Mouse (Mus musculus): ENCODE data around the gene Slc26a9.

The Slc26a9 gene

DNA sequence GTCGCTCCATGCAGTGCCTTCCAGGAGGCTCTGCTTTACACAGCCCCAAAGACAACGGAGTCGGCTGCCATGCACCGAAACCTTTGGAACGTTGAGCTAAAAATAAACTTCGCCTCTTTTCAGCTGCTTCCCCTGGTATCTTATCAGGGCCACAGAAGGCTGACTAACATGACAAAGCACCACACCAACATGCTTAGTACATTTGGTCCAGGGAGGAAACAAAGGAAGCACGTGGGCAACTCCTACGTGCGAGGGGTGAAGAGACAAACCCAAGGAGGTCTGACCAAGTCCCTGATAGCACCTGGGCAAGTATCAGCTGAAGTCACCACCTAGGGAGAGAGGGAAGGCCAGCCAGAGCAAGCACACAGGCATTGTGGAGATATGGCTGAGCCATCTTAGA, 7.3 kb upstream of the Slc26a9 start:
- no peak for DNase-seq (ENCODE audit: low read depth, low spot score)

DNA sequence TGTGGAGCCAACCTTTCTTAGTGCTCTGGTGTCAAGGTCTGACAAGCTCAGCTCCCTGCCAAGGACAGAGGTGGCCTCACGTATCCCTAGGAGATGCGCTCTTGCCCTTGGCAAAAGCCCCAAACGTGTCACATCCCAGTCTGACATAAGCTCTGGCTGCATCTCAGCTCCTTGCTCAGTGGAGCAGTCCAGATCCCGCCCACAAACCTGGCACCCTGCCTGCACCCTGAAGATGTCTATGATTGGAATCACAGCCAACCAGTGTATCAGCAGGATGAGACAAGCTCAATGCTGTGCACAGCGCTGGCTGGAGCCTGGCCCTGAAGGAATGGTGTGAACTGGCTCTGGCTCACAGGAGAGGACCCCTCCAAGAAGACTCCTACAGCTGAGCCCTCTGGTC, 6.6 kb upstream of the Slc26a9 start:
- DNase-seq (ENCODE audit: low read depth, low spot score), result peak; percentile 90

DNA sequence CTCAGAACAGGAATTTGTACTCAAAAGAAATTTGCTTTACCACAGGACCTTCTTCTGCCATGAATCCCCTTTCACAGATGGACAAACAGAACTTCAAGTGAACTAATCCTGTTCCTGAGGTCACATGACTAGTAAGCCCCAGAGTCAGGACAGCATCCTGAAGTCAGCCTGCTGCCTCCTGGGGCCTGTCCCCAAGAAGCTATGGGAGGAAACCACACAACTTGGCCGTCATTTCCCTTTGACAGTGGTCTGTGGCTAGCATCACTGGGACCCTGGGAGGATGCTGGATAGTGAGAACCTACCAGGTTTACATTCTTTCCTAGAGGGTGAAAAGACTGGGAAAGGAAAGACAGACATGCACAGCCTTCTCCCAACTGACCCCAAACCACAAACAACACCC, 5.1 kb upstream of the Slc26a9 start:
- DNase-seq (ENCODE audit: low read depth, low spot score), result no peak

DNA sequence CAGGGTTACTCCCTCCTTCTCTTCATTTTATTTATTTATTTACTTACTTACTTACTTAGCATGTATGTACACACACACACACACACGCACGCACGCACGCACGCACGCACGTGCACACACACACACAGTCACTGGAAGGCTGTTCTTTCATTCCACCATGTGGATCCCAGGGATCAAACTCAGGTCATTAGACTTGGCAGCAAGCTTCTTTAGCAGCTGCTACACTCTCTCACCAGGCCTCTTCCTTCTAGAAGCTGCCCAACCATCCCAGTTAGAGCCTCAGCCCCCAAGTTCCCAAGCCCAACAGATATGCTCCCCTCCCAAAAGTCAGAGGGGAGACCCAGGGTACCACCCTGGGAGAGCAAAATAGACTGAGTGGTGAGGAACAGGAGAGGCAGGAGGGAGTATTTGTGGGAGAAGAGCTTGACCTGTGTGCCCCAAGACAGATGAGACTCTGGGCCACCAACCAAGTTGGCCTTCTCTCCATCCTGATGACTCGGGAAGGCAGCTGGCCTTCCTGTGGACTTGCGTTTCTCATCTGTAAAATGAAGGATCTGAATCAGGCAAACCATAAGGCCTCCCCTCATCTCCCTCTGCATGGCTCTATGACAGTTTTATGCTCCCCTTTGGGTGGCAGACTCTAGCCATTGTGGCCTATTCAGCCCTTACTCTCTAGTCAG, 4.2 kb upstream of the Slc26a9 start:
- no peak for DNase-seq (ENCODE audit: low read depth, low spot score)

DNA sequence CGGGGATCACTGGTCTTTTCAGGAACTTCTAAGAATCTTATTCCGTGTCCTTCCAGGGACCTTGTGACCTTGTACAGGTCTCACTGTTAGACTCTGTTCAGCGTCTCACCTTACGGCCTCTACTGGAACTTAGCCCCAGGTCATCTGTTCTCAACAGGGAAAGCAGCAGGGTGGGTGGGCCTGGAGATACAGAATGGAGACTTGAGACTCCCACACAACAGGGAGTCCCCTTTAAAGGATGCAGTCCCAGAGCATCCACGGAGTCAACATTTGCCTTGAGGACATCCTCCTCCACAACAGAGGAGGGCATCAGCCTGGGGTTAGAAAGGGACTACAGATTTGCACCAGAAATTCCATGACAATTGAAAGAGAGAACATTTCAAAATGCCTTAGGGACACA, 1.6 kb downstream of the Slc26a9 start:
- DNase-seq (ENCODE audit: low read depth, low spot score), result no peak

DNA sequence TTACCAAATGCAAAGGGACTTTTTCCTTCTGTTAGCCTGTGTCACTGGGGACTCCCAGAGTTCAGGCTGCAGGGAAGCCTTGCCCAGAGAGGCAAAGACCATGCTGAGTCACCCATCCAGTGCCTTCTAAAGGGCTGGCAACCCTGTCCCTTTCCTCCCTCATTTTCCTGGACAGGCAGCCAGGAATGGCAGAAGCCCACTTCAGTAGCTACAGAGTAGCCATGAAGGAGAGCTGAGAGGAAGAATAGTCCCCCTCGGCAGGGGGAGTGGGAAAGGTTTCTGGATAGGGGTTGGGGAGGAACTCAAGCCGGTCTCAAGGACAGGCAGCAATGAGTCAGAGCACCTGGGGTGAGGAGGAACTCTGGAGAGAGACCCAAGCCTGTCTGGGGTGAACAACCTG, 3.9 kb downstream of the Slc26a9 start:
- peak; percentile 42 for DNase-seq (ENCODE audit: low read depth, low spot score)

DNA sequence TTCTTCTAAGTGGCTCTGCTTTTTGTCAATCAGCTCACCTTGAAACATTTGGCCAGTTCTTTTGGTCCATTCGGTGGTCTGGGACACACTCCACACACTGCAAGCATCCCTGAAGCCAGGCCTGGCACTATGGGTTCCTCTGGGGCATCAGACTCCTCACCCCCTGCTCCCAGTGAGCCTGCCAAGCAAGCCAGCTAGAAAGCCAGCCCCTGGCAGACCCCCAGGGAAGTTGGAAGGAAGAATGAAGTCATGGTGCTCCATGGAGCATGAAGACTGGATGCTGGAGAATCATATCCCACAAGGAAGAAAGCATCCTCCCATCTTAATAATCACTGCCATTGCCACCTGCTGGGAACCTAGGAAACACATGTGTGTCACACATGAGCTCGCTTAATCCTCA, 4.8 kb downstream of the Slc26a9 start:
- no peak for DNase-seq (ENCODE audit: low read depth, low spot score)

DNA sequence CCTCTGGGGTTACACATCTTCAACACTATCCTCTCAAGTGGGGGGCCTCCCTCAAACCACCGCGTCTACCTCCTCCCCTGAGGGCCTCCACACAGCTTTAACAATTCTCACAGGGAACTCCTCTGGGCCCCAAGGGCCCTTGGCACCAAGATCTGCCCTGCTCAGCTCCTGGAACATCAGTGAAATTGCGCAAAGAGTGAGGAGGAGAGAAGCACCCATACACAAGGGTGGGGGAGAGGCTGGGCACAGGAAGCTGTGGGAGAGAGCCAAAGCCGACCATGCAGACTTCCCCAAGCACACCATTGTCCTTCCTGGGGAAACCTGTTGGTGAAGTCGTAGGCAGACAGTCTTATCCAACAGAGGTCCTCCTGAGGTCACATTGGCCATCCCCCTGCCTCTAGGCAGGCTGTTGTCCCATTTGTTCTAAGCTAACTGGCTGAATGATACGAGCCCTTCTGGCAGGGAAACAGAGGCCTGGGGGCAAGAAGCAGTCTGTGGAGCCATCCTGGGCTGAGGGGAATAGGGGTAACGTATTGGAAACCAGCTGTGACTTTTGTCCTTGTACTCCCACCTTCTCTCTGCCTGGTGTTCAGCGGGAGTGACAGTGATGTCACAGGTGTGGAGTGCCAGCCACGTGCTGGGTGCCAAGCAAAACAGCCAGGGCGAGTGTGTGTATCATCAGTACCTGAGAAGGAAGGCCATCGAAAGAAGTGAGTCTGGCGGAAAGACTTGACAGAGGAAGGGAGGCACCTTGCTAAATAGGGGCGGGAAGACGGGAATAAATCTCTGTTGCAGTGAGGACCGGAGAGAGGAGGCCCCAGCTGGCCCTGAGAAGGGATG, 6.1 kb downstream of the Slc26a9 start:
- no peak for DNase-seq (ENCODE audit: low read depth, low spot score)

DNA sequence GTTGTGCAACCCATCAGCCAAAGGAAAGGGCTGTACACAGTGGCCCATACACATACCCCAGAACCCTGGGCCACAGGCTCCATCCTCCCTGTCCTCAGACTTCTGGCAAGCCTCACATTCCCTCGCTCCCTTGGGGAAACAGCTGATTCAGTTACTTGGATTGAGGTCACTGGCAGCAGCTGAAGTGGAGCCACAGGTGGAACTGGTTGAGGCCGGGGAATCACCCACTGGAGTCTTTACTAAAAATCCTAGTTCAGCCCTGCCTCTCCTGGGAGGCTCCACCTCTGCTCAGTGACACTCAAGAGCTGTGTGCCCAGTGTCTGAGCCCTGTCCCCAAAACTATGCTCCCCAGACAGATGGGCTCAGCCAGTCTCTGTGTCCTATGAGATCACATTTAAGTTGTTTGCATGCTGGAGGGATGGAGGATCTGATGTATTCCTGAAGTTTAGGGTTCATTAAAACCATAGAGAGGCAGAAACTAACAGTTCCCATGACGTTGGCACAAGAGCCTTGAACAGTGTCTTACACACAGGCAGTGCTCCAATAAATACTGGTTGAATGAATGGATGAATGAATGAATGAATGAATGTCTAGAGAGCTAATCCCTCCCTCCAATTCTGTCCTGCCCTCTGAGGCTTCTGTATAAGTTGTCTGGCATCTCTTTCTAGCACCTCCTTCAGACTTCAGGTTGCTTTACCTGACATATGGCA, 7.5 kb downstream of the Slc26a9 start:
- DNase-seq (ENCODE audit: low read depth, low spot score), result peak; percentile 79

DNA sequence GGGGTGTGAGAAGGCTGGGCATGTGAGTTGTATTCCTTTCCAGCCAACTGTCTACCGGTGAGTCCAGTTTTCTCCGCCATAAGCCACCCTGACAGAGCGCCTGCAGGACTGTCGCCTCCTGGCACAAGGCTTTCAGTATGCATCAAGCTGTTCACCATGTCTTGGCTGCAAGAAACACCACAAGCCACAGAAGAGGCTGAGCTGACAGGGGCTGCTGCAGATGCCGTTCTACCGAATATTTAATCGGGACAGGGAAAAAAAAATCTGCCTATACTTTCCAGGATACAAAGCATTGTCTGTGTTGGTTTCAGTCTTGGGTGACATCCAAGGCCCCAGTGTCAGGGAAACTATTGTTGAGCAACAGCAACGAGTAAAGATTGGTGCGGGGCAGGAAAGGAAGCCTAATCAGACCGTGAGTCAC, 8.1 kb downstream of the Slc26a9 start:
- DNase-seq (ENCODE audit: low read depth, low spot score), result peak; percentile 88

DNA sequence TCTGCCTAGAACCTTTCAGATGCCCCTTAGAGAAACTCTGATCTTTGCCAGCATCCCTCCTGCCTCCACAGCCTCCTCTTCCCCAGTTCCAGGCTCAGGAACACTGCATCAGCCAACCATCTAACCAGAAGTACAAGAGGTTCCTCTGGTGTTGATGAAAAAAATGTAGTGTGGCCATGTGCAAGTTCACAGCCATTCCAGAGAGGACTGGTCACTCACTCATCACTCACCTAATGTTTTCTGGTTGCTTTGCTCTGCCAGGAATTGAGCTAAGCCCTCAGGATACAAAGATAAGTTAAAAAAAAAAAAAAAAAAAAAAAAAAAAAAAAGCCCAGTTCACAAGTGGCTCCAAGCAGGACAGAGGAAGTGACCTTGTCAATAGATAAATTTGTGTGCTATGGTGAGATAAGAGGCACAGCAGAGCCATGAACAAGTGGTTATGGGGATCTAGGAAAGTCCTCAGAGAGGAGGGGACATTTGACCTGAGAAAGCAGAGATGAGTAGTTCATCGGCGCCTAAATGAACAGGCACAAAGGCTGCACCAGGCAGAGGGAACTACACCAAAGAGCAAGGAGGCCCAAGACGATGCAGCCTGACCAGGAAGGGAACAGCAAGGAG, 10.5 kb downstream of the Slc26a9 start:
- peak; percentile 62 for DNase-seq (ENCODE audit: low read depth, low spot score)

DNA sequence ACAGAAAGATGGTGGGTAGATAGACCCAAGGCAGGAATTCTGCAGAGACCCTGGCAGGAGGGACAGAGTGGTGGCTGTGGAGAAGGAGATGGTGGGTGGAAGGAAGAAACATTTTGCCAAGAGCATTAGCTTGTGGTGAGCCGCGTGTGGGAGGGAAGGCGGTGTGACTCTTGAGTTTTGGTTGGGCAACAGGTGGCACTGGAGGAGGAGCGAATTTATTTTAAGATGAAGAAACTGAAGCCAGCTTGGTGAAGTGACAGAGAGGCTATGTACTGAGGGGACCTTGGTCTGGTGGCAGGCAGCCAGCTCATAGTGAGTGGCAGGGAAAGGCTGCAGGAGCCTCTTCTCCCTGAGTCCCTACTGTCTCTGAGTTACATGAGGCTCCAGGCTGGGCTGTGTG, 11.1 kb downstream of the Slc26a9 start:
- no peak for DNase-seq (ENCODE audit: low read depth, low spot score)

DNA sequence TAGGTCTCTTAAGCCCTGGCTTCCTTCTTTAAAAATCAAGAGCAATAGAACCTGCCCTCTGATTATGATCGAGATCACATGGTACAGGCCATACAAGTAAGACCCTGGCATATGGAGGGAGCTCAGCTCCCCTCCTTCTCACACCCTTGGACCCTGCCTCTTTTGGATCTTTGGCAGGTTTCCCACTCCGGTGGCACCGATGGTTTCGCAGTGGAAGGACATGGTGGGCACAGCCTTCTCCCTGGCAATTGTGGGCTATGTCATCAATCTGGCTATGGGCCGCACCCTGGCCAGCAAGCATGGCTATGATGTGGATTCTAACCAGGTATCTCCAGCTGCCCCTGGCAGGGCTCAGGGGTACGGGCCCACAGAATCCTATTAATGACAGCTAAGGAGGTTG, 13.4 kb downstream of the Slc26a9 start:
- DNase-seq (ENCODE audit: low read depth, low spot score), result no peak

DNA sequence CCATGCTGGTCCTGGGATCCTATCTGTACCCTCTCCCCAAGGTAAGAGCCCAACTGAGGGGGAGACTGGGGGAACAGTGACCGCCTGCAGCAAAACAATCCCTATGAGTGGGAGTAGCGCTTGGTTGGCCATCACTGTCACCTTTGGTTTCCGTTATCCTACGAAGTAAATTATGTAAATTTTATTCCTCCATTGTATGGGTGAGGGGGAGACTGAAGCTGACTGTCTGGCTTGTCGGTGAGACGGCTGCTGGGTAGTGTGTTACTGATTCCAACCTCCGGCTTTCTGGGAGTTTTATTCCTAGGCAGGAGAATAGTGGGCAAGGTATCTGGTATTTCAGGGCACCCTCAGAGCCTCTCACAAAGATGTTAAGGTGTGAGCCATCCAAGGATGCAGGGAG, 15.0 kb downstream of the Slc26a9 start:
- DNase-seq (ENCODE audit: low read depth, low spot score), result no peak

DNA sequence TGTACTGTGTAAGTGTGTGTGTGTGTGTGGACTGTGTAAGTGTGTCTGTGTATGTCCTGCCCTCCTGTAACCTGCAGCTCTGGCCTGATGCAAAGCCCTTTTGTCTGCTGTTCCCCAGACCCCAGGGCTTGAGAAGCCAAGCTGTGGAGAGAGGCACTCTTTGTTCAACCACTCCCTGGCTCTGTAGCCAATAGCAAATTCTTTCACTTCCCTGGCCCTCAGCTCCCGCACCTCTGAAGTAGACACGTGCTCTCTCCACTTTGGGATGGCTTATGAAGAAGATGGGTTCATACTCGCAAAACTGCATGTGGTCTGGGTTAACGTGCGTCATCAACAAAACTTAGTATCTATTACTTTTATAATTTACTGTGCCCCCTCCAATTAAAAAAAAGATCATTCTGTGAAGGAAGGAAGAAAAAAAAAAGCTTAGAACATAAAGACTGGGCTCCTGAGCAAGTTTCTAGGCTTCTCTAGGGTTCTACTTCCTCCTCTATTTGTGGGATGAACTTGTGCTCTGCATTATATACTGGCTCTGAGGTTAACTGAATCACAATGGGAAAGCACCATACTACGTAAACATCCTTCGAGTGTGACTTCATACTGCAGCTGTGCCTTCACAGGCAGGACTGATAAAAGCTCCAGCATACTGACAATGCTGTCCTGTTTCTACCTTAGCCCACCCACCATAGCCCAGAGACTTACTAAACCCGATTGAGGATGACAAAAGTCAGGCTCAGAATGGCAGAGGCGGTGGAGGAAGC, 16.0 kb downstream of the Slc26a9 start:
- DNase-seq (ENCODE audit: low read depth, low spot score), result no peak

DNA sequence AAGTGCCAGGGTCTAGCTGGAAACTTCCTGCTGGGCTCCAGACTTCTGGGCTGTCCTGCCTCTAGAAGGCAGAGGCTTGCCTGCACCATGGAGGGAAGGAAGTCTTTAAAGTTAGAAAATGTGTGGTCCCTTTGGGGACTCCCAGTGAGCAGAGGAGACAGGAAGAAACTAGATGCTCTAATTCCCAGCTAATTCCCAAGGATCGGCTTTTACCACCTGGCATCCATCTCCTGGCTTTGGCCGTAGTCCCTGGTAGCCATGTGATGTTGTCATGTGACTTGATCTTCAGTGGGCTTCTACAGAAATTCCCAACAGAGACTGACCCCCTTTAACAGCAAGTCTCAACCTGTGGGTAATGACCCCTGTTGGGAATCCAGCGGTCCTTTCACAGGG, 16.6 kb downstream of the Slc26a9 start:
- no peak for DNase-seq (ENCODE audit: low read depth, low spot score)

DNA sequence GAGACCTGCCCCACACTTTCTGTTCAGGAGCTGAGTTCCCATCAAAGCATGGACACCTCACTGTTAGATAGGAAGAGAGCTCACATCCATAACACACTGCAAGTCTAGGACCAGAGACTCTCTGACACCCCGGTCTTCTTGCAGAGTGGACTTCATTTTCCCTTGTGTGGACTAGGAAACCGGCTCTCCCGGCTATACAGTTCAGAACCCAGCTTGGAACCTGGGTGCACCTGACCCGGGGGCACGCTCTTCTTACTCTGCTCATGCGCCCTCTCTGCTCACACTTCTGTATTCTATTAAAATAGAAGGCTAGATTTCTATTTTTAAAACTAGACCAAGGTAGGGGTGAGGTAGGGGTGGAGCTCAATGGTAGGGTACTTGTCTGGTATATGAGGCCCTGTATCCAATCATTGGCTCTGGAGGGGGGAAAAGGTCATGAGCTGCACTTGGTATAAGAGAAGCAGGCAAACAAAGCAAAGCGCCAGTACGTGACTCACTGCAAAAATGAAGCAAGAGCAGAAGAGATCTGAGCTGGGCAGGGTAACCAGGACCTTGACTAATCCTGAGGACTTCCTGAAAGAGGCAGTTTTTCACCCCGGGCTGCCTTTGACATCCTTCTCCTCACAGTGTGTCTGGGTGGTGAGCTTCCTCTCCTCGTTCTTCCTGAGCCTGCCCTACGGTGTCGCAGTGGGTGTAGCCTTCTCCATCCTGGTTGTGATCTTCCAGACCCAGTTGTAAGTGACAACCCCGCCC, 17.4 kb downstream of the Slc26a9 start:
- DNase-seq (ENCODE audit: low read depth, low spot score), result peak; percentile 40

DNA sequence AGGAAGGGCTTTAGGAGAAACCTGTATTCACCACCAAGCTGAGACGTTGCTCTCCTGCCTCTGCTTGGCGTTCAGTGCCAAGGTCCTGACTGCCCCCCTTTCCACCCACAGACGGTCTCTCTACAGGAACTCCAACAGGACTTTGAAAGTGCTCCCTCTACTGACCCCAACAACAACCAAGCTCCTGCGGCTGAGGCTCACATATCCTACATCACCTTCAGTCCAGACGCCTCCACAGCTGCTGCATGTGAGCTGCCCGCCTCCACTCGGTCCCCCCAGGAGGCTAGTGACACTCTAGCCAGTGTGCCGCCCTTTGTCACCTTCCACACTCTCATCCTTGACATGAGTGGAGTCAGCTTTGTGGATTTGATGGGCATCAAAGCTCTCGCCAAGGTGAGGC, 19.9 kb downstream of the Slc26a9 start:
- no peak for DNase-seq (ENCODE audit: low read depth, low spot score)

DNA sequence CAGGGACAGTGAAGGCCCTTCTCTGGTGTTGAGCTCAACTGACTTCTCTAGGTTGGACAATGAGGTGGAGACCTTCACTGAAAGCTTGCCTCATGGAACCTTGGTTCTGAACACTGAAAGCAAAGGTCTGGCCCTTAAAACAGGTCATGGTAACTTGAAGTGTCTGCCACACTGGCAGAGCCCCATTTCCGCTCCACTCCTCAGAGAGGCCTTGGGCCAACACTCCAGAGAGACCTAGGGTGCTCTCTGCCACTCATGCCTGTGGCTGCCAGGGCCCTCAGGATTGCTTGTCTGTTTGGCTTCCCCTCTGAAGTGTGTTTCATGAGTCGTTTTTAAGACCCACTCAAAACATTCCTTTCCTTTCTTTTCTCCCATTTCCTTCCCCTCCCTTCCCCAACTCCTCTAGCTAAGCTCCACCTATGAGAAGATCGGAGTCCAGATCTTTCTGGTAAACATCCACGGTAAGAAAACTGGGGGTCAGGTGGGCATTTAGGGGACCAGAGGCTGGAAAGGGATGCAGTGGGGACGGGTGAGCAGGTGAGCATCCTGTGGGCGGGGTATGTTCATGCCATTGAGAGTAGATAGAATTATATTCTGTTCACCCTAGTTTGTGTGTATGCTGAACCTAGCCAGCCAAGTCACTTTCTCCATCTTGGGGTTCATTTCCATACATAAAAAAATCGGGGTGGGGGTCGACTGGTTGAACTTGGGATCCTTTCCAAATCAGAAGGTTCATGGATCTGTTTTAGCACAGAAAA, 20.9 kb downstream of the Slc26a9 start:
- DNase-seq (ENCODE audit: low read depth, low spot score), result no peak
